Comparison of ENCODE assay signal across 27 mouse cellular contexts in genomic region chr5:31312806-31313205, GRCm38 (mm10). TPM values are rescaled to one million over a fixed set of nuclear protein-coding genes. Genes with fewer than 3 reads are reported as not detected.
DNase-seq lines count a peak whose midpoint lies in the region; TF ChIP-seq lines count a peak whose summit lies in the region.
"Had no signal": no experiment of that assay in that cellular context is flagged by ENCODE, and none has a peak within 500 bp of the region (broad histone marks: within the 10 kb centered on the region; RNA-seq: fewer than 3 reads in every experiment).

No protein-coding gene starts in this region.

- no peaks in the 10 kb centered on the region for H3K36me3 ChIP-seq in thymus, adult 2 months (ENCODE audit: control insufficient read depth, insufficient read depth, low read length)
- H3K36me3 ChIP-seq: embryonic facial prominence, embryonic 13.5 days; embryonic facial prominence, embryonic 15.5 days; forebrain, embryonic 10.5 days; forebrain, embryonic 12.5 days; forebrain, embryonic 15.5 days had no signal

- 22% methylated on average over 8 of the region's 8 CpGs for WGBS in thymus, adult 2 months

- H3K4me1 ChIP-seq in thymus, adult 2 months (replicated peaks; ENCODE audit: control insufficient read depth, insufficient read depth, low read length), result peaks cover 7% of the 10 kb centered on the region; the same call in 1 of the 2 replicates
- H3K4me1 ChIP-seq: embryonic facial prominence, embryonic 13.5 days; embryonic facial prominence, embryonic 15.5 days; forebrain, embryonic 12.5 days; forebrain, embryonic 15.5 days had no signal

- no peaks in the 10 kb centered on the region for H3K27me3 ChIP-seq in thymus, adult 2 months (ENCODE audit: control insufficient read depth, insufficient read depth, low read length)
- H3K27me3 ChIP-seq: embryonic facial prominence, embryonic 13.5 days; embryonic facial prominence, embryonic 15.5 days; forebrain, embryonic 12.5 days; forebrain, embryonic 15.5 days had no signal

- H3K27ac ChIP-seq in thymus, adult 2 months (ENCODE audit: control insufficient read depth, insufficient read depth, low read length), result no peak overlapping the region
- H3K27ac ChIP-seq: embryonic facial prominence, embryonic 13.5 days; embryonic facial prominence, embryonic 15.5 days; forebrain, embryonic 10.5 days; forebrain, embryonic 12.5 days; forebrain, embryonic 15.5 days had no signal

- peak; percentile 26 for DNase-seq in thymus, adult 2 months
- DNase-seq in thymus, adult 18-20 months, result no peak
- DNase-seq in thymus, postnatal 10 days (ENCODE audit: low spot score in 2 of 2), result peak; percentile 32 to 42
- DNase-seq in thymus, postnatal 25 days, result peak; percentile 47
- peak; percentile 50 for DNase-seq in thymus, postnatal 4 days
- DNase-seq in left cerebral cortex, adult 9 months (ENCODE audit: low spot score in 2 of 2), result no peak
- DNase-seq in gastrocnemius, adult 18-20 months (ENCODE audit: low spot score), result no peak
- no peak for DNase-seq in frontal cortex, postnatal 10 days (ENCODE audit: low spot score in 2 of 2)
- DNase-seq: adrenal gland, adult 2 months; adrenal gland, postnatal 10 days; adrenal gland, postnatal 25 days; cerebellum, adult 11 months; cerebellum, adult 18-20 months; cerebellum, adult 8-10 months; cerebellum, adult 9-11 months; cerebellum, postnatal 14 days; cerebellum, postnatal 36 days; embryo, embryonic 11 days had no signal

- H3K4me3 ChIP-seq in thymus, adult 2 months (ENCODE audit: control insufficient read depth, insufficient read depth, low read length), result no peak overlapping the region
- H3K4me3 ChIP-seq: embryonic facial prominence, embryonic 13.5 days; embryonic facial prominence, embryonic 15.5 days; erythroblast, embryonic 14.5 days; forebrain, embryonic 10.5 days; forebrain, embryonic 12.5 days; forebrain, embryonic 15.5 days had no signal

- TF ChIP-seq POLR2A in thymus, adult 2 months (IDR thresholded peaks at IDR 0.05; ENCODE audit: control insufficient read depth, extremely low read depth, insufficient read depth, low read length, poor library complexity), result no peak

- TF ChIP-seq CTCF in thymus, adult 2 months (IDR thresholded peaks at IDR 0.05; ENCODE audit: borderline replicate concordance, control insufficient read depth, extremely low read depth, insufficient read depth, low read length, poor library complexity), result no peak

RNA-seq across cellular contexts. Expression of gene Gckr, which starts 15.6 kb away (rescaled TPM):
- 0.05 and 0.64 TPM in 2 replicates for polyA plus RNA-seq in thymus, adult 2 months (2012; rRNA removed)
- total RNA-seq in gastrocnemius, adult 18-20 months (2021), result not detected
- total RNA-seq: common myeloid progenitor, adult 5-6 weeks had no signal
- polyA plus RNA-seq: C2C12; erythroblast, embryonic 14.5 days; forebrain, embryonic 12.5 days had no signal

RNA-seq across cellular contexts. Expression of gene Fndc4, which starts 16.9 kb away (rescaled TPM):
- 1.8 and 2.4 TPM in 2 replicates for polyA plus RNA-seq in thymus, adult 2 months (2012; rRNA removed)
- total RNA-seq in gastrocnemius, adult 18-20 months (2021), result 1 to 10 TPM; 1.5 to 1.6 TPM
- total RNA-seq: common myeloid progenitor, adult 5-6 weeks; MEL had no signal
- polyA plus RNA-seq: erythroblast, embryonic 14.5 days had no signal

RNA-seq across cellular contexts. Expression of gene Ift172, which starts 21.9 kb away (rescaled TPM):
- polyA plus RNA-seq in thymus, adult 2 months (2012; rRNA removed), result 19.1 and 21.6 TPM in 2 replicates
- total RNA-seq in gastrocnemius, adult 18-20 months (2021), result 10 to 100 TPM; 26.2 to 26.9 TPM

Comparison
In these comparisons a context has a peak if more than half of its experiments do, and no peak if none do; other contexts are left out.
1. DNase-seq: peak in thymus, adult 2 months (single experiment), thymus, postnatal 10 days (2 of 2), thymus, postnatal 25 days (single experiment) and thymus, postnatal 4 days (single experiment); none in thymus, adult 18-20 months (0 of 2), left cerebral cortex, adult 9 months (0 of 2), gastrocnemius, adult 18-20 months (single experiment) and frontal cortex, postnatal 10 days (0 of 2).